Mouse (Mus musculus) mammary gland, adult 2 months (tissue): ENCODE data around the gene Pramef8. TPM values are rescaled to one million over a fixed set of nuclear protein-coding genes. Genes with fewer than 3 reads are reported as not detected.

ENCODE experiments used
- polyA plus RNA-seq: library from polyadenylated mRNA; depleted of rRNA; stranded (reverse); fragments of >200 nt; gene quantifications from 2 replicates; pipeline ENCODE4 v1.2.3, GENCODE M21; 2012; ENCODE audit warnings: low replicate concordance; rRNA removed

Pramef8 gene
- polyA plus RNA-seq, result 5.3 and 9.7 TPM in 2 replicates

DNA sequence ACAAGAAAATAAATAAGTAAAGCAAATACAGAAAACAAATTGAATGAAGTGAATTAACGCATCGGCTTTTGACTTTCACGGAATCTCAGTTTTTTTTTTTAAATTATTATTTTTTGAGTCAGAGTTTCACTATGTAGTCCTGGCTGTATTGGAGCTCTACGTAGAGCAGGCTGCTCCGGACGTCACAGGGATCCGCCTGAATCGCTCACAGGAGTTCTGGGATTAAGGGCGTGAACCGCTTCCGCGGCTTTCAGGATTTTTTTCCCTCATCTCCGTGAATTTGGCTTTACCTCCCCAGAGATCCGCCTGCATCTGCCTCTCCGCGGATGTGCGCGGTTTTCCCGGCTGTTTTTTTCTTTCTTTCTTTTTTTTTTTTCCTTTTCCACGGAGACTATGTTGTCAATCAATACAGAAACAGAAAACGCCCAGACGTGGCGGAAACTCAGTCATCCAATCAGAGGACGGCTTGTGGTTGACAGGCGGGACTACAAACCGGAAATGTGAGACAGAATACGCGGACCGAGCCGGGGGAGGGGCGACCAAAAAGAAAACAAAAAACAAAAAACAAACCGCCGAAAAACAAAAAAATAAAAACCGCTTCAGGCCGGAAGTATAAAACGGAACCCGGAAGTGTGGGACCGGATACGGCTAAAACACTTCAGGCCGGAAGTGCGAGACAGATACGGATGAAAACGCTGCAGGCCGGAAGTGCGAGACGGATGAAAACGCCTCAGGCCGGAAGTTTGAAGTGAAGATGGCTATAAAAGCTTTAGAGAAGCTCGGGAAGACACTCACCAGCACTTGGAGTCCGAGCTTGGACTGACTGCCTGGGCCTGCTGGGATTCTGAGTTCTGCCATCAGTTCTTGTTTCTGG is at the start of gene Pramef8:
TSS of gene Pramef8 (plus strand) at position 208 of the 874 bp plus-strand sequence.

DNA sequence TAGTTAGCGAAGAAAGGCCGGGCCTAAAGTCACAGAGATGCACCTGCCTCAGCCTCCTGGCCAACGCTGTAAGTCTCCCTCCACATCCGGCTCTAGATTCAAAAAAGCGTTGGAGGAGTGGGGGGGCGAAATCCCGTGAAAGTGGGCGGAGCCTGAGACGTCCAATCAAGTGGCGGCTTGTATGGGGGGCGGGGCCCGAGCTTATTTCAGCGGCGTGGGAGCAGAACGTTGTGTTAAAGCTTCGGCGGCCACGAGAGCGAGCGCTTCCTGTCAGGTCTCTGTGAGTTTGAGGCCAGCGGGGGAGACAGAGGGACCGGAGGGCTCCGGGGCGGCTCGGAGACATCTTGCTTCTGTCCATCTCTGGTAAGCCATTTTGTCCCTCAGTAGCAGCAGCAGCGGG is 18.0 kb upstream of the Pramef8 start, which contains the start of gene Pramel1:
TSS of gene Pramel1 (plus strand) at position 248 of the 400 bp plus-strand sequence.

DNA sequence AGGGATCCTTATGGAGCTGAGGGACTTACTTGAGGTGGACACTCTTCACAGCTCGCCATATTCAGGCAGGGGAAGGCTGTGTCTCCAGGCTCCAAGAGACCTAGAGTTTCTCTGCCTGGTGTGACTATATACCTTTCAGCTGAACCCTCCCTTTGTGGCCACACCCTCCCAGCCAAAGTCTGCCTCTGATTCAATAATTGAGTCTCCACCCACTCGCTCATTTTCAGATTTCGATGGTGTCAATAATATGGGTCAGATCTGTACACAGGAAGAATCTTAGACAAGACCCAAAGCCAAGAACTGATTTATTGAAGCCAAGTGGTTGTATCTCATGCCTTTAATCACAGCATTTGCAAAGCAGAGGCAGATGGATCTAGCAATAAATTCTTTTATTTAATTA is 38.0 kb downstream of the Pramef8 start, which contains the start of gene Oog4:
TSS of gene Oog4 (minus strand) at position 101 of the 400 bp plus-strand sequence.

Other genes with a start within 250 kb of the Pramef8 start
- gene Prdm2, start 199.4 kb upstream of the Pramef8 start, polyA plus RNA-seq, result 10.0 and 11.2 TPM in 2 replicates
- 4.9 and 9.3 TPM in 2 replicates for gene Pdpn, start 112.9 kb upstream of the Pramef8 start, polyA plus RNA-seq
- 8.2 TPM in 1 of 2 replicates, not detected in the other for gene Lrrc38, start 62.7 kb upstream of the Pramef8 start, polyA plus RNA-seq
- not detected in 2 replicates for gene Pramel1, start 18.0 kb upstream of the Pramef8 start, polyA plus RNA-seq
- not detected in 2 replicates for gene Oog4, start 37.9 kb downstream of the Pramef8 start, polyA plus RNA-seq
- gene Gm13043, start 98.9 kb downstream of the Pramef8 start, polyA plus RNA-seq, result not detected in 2 replicates
- not detected in 2 replicates for gene Gm13040, start 123.5 kb downstream of the Pramef8 start, polyA plus RNA-seq
- not detected in 2 replicates for gene BC080695, start 139.3 kb downstream of the Pramef8 start, polyA plus RNA-seq
- gene Gm13057, start 139.3 kb downstream of the Pramef8 start, polyA plus RNA-seq, result not detected in 2 replicates
- not detected in 2 replicates for gene Gm13083, start 202.6 kb downstream of the Pramef8 start, polyA plus RNA-seq
- gene Gm13088, start 244.8 kb downstream of the Pramef8 start, polyA plus RNA-seq, result not detected in 2 replicates